Mouse (Mus musculus) ES-Bruce4 (cell line): ENCODE measurements around the gene Rassf1.

ENCODE experiments used
- CTCF ChIP-seq: IDR thresholded peaks from one replicate; pipeline ENCODE4 v1.8.1; 2011; ENCODE audit warnings: low read depth, low read length
- EP300 ChIP-seq: IDR thresholded peaks from 2 replicates; pipeline ENCODE4 v1.6.1; 2011; ENCODE audit warnings: low read depth, low read length; ENCODE audit not compliant: insufficient read depth
- POLR2A ChIP-seq: IDR thresholded peaks from one replicate; pipeline ENCODE4 v1.8.1; 2011; ENCODE audit warnings: low read length; ENCODE audit not compliant: insufficient read depth

DNA sequence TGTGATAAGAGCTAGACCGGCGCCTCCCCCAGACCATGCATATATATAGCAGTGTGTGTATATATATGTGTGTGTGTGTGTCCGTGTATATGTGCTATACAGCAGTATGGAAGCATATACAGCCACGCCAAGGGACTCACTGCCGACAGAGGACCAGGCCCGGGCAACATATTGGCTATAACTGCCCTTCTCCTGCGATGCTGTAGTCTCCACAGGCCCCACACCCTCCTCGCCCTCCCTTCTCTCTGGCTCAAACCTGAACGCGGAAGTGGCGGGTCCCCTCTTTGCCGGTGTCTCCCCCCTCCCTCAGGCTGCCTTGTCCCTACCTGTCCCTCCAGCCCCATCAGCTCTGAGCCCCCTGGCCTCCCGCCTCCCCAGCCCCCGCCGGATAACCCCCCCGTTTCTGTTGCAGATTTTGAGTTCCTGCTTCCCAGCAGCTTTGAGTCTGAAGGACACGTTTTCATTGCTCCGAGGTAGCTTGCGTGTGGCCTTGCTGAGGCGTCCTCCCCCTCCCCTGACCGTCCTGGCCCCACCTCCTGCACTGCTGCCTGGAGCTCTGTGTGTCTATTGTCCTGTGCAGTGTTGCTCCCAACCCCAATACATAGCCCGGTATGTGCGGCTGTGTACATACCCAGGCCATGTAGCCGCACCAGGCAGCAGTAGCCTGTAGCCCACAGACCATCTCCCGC lies 29.5 kb upstream of the Rassf1 start:
- TF ChIP-seq CTCF (no peak), POLR2A (no peak), EP300 (peak; percentile 63; the same call in 1 of the 2 replicates)
